Mouse (Mus musculus): ENCODE data around the gene Srpk3. TPM values are rescaled to one million over a fixed set of nuclear protein-coding genes. Genes with fewer than 3 reads are reported as not detected.

The Srpk3 gene
- polyA plus RNA-seq, 1 experiment, result 13.1 TPM

DNA sequence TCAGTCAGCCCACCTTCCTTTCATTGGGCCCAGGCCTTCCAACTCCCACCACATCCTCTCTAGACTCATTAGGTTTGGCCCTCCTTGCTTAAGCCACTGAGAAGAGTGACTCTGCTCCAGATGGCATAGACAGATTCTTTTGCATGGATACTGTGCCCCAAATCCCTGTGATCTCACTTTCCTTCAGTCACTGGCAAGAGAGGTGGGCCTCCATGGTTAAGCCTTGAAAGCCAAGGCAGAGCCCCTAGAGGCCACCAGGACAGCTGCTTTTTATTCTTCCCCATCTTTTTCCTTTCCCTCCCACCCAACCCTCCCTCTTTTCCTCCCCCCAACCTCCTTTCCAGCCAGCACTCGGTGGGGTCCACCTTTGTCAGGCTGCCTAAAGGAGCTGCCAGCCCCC is 19.3 kb downstream of the Srpk3 start:
- TF ChIP-seq POLR2A (IDR thresholded peaks at IDR 0.05; ENCODE audit: borderline replicate concordance, extremely low read depth, low read depth, low read length) (no peak), CTCF (IDR thresholded peaks at IDR 0.05; ENCODE audit: insufficient read depth, low read length) (no peak)
- WGBS, result 57% methylated on average over 1 of the region's 1 CpGs

DNA sequence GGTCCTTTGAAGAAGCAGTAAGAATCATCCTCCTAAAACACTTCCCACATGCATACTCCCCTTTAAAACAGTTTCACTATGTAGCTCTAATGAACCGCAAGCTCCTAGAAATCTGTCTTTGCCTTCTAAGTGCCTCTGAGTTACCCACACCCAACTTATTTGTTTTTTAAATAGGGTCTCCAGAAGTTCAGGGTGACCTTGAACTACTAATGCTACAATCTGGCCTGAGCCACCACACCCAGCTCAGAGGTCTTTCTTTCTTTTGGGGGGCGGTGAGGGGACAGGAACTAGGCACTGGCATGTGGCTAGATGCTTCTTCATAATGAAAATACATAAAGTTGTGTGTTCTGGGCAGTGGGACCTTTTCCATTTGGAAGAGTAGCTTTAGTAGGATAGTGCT is 23.3 kb downstream of the Srpk3 start:
- H3K4me1 ChIP-seq (ENCODE audit: control insufficient read depth, insufficient read depth, low read length), result no peaks in the 10 kb centered on the region
- DNase-seq, result no peak
- TF ChIP-seq CTCF (IDR thresholded peaks at IDR 0.05; ENCODE audit: insufficient read depth, low read length) (no peak), POLR2A (IDR thresholded peaks at IDR 0.05; ENCODE audit: borderline replicate concordance, extremely low read depth, low read depth, low read length) (no peak)
- no peak overlapping the region for H3K4me3 ChIP-seq (replicated peaks; ENCODE audit: extremely low read depth, low read depth, low read length)
- 90% methylated on average over 2 of the region's 2 CpGs for WGBS

More for the DNA sequence above, 19.3 kb downstream of the Srpk3 start:
- Histone ChIP-seq H3K4me3 (replicated peaks; ENCODE audit: extremely low read depth, low read depth, low read length) (no peak overlapping the region), H3K4me1 (ENCODE audit: control insufficient read depth, insufficient read depth, low read length) (no peaks in the 10 kb centered on the region)
- no peak for DNase-seq

DNA sequence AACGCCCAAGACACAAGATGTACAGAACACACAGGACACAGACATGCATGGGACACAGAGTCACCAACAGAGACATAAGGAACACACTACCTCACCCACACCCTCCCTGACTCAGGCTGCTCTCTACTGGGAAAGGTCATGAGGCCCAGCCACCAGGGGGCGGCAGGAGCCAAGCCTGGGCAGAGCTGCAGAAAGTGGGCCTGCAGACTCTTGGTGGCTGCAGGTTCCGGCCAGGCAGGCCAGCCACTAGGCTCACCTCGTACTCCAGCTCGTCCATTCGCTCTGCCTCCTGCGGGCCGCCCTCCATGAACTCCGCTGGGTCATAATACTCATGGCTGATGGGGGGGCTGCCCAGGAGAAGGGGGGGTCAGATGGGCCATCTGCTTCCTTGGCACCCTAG is 24.3 kb downstream of the Srpk3 start:
- 47% methylated on average over 9 of the region's 9 CpGs for WGBS
- no peak for TF ChIP-seq POLR2A (IDR thresholded peaks at IDR 0.05; ENCODE audit: borderline replicate concordance, extremely low read depth, low read depth, low read length)
- TF ChIP-seq CTCF (IDR thresholded peaks at IDR 0.05; ENCODE audit: insufficient read depth, low read length), result peak; percentile 60
- no peaks in the 10 kb centered on the region for H3K4me1 ChIP-seq (ENCODE audit: control insufficient read depth, insufficient read depth, low read length)
- peak; percentile 59 for DNase-seq
- H3K4me3 ChIP-seq (replicated peaks; ENCODE audit: extremely low read depth, low read depth, low read length), result no peak overlapping the region

DNA sequence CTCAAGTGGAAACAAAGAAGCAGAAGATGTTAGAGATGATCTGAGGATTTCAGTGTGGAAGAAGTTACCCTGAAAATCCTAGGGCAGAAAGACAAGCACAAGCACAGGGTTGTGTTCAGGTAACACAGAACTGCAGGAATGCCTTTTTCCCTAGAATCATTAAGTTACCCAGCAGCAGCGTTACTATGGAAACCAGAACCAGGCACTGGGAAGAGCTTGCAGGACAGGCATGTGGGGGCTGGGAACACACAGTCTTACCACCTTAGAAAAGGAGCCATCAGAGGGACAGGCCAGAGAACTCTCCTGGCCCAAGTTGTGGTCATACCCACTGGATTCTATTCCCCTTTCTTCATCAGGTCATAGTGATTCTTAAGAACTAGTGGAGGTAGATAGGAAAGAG is 31.6 kb downstream of the Srpk3 start:
- TF ChIP-seq CTCF (IDR thresholded peaks at IDR 0.05; ENCODE audit: insufficient read depth, low read length), result no peak
- TF ChIP-seq POLR2A (IDR thresholded peaks at IDR 0.05; ENCODE audit: borderline replicate concordance, extremely low read depth, low read depth, low read length), result no peak
- WGBS, result 70% methylated on average over 1 of the region's 1 CpGs
- Histone ChIP-seq H3K4me3 (replicated peaks; ENCODE audit: extremely low read depth, low read depth, low read length) (no peak overlapping the region), H3K4me1 (ENCODE audit: control insufficient read depth, insufficient read depth, low read length) (no peaks in the 10 kb centered on the region)
- no peak for DNase-seq

DNA sequence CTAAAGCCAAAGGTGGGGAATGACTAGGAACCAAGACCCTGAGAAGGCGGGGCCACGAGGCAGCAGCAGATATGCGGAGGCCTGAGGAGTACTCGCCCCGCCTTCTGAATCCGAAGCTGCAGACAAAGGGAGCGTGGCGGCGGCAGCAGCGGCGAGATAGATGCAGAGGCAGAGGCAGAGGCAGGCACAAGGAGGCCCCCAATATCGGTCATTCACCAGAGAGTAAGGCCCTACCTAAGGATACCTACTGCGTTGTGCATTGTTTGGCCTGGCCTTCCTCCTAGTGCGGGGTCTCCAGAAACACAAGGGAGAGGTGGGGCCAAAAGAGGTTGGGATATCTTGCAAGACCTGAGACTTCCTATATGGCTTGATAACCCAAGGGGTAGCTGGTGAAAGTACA is 40.9 kb downstream of the Srpk3 start:
- 27% methylated on average over 14 of the region's 14 CpGs for WGBS

DNA sequence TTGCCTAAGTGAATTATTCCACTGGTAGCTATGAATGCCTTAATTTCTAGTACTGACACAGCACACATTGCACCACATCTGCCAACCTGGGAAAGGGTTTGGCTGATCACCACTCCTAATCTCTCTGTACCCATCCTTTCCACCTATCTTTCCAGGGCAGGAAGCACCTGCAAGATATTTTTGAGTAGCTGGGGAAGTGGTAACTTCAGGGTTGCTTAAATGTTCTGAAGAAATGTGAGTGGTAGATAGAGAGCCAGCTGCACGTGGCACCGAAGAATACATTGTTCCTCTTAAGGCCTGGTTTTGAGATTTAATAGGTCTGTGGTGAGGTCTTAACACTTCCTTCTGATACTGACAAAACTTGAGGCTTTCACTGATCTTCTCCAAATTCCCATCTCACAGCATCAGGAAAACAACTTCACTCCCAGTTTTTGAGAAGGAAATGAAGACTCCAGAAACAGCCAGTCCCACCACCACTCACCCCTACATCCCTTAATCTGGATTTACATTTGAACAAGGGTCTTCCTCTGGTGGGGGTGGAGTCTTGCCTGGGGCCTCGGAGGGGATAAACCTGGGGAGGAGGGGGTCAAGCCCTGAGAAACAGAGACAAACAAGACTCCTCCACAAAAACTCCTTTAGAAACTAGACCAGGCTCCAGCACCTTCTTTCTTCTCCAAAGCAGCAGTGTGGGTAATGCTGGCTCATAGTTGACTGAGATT is 42.5 kb downstream of the Srpk3 start:
- Histone ChIP-seq H3K4me3 (replicated peaks; ENCODE audit: extremely low read depth, low read depth, low read length) (no peak overlapping the region), H3K4me1 (ENCODE audit: control insufficient read depth, insufficient read depth, low read length) (no peaks in the 10 kb centered on the region)
- no peak for DNase-seq
- TF ChIP-seq POLR2A (IDR thresholded peaks at IDR 0.05; ENCODE audit: borderline replicate concordance, extremely low read depth, low read depth, low read length) (no peak), CTCF (IDR thresholded peaks at IDR 0.05; ENCODE audit: insufficient read depth, low read length) (no peak)
- WGBS, result 48% methylated on average over 3 of the region's 3 CpGs

More for the DNA sequence above, 40.9 kb downstream of the Srpk3 start:
- H3K4me1 ChIP-seq (ENCODE audit: control insufficient read depth, insufficient read depth, low read length), result no peaks in the 10 kb centered on the region
- no peak overlapping the region for H3K4me3 ChIP-seq (replicated peaks; ENCODE audit: extremely low read depth, low read depth, low read length)
- DNase-seq, result no peak
- TF ChIP-seq CTCF (IDR thresholded peaks at IDR 0.05; ENCODE audit: insufficient read depth, low read length) (no peak), POLR2A (IDR thresholded peaks at IDR 0.05; ENCODE audit: borderline replicate concordance, extremely low read depth, low read depth, low read length) (no peak)

DNA sequence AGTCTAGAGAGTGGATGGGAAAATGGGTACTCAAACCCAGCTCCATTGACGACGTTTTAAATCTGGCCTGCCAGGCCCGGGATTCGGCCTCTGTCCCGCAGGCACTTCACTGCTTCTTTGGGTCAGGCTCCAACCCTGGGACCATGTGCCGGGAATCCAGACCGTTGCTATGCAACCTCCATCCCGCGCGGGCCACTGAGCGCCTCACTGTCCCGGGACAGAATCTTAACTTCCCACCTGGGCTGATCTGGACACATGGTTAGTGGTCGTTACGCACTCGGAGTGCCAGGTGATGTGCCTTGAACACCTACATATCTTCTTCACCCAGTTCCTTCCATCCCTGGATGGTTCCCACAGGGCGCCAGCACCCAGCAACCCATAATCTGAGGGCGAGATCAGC is 49.5 kb downstream of the Srpk3 start:
- DNase-seq, result no peak
- no peak overlapping the region for H3K4me3 ChIP-seq (replicated peaks; ENCODE audit: extremely low read depth, low read depth, low read length)
- WGBS, result 25% methylated on average over 17 of the region's 17 CpGs
- H3K4me1 ChIP-seq (ENCODE audit: control insufficient read depth, insufficient read depth, low read length), result no peaks in the 10 kb centered on the region; the same call in 1 of the 2 replicates
- TF ChIP-seq POLR2A (IDR thresholded peaks at IDR 0.05; ENCODE audit: borderline replicate concordance, extremely low read depth, low read depth, low read length) (no peak), CTCF (IDR thresholded peaks at IDR 0.05; ENCODE audit: insufficient read depth, low read length) (no peak)

DNA sequence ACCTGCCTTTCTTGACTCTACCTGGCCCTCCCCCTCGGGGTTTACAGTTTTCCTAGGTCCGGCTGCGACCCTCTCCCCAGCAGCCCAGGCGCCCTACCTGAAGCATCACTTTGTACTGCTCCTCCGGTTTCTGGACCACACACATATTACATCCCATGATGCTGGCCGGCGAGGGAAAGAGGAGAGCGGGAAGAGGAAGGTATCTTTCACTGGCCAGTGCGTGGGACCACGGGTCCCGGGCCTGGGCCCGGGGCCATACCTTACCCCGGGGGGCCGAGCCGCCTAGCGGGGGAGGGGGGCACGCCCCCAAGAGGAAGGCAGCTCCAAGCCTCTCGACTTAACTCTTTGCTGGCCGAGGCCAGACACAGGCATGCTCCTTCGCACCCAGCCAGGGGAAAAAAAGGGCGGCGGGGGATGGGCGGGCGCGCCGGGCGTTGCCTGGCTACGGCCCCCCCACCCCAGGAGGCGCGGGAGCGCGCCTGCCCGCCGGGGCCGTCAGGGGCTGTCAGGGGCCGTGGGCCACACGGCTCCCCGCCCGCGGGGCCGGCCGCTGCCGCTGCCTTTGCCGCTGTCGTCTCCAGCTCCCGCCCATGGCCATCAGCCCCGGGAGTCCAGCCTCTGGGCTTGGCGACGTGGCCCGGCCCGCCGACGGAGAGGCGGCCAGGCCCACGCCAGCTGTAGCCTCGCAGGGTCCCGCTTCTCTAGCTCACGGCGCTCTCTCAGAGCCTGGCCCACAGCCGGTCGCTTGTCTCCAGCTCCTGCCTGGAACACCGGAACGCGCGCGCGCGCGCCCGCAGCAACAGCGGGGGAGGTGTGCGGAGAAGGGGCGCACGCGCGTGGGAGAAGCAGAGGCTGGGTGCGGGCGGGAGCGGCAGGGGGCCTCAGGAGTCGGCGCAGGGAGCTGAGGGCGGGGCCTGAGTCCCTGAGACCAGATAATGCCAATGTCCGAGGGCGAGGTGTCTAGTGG is 50.3 kb downstream of the Srpk3 start, which contains the start of gene Pdzd4:
Pdzd4 (minus strand) TSS at position 785 of the 967 bp plus-strand sequence.
- WGBS, result 24% methylated on average over 80 of the region's 84 CpGs

More for the DNA sequence above, 50.3 kb downstream of the Srpk3 start, which contains the start of gene Pdzd4:
- no peak for TF ChIP-seq CTCF (IDR thresholded peaks at IDR 0.05; ENCODE audit: insufficient read depth, low read length)
- no peak for TF ChIP-seq POLR2A (IDR thresholded peaks at IDR 0.05; ENCODE audit: borderline replicate concordance, extremely low read depth, low read depth, low read length)
- peak; percentile 20 for DNase-seq
- Histone ChIP-seq H3K4me3 (replicated peaks; ENCODE audit: extremely low read depth, low read depth, low read length) (peak within 1 kb of the TSS; percentile 47), H3K4me1 (ENCODE audit: control insufficient read depth, insufficient read depth, low read length) (no peaks in the 10 kb centered on the region; the same call in 1 of the 2 replicates)

Other genes with a start within 250 kb of the Srpk3 start
- gene Dusp9, start 135.0 kb upstream of the Srpk3 start, polyA plus RNA-seq (2012; rRNA removed), result 1.3 and 1.4 TPM in 2 replicates
- gene Pnck, start 114.3 kb upstream of the Srpk3 start, polyA plus RNA-seq (2012; rRNA removed), result 5.1 and 6.1 TPM in 2 replicates
- 47.8 and 59.1 TPM in 2 replicates for gene Slc6a8, start 101.3 kb upstream of the Srpk3 start, polyA plus RNA-seq (2012; rRNA removed)
- 39.7 and 71.0 TPM in 2 replicates for gene Bcap31, start 58.2 kb upstream of the Srpk3 start, polyA plus RNA-seq (2012; rRNA removed)
- 49.9 and 53.6 TPM in 2 replicates for gene Abcd1, start 57.8 kb upstream of the Srpk3 start, polyA plus RNA-seq (2012; rRNA removed)
- gene Plxnb3, start 17.3 kb upstream of the Srpk3 start, polyA plus RNA-seq (2012; rRNA removed), result 1.3 and 1.4 TPM in 2 replicates
- gene Idh3g, start 12.5 kb downstream of the Srpk3 start, polyA plus RNA-seq (2012; rRNA removed), result 144 and 247 TPM in 2 replicates
- 153 and 171 TPM in 2 replicates for gene Ssr4, start 12.6 kb downstream of the Srpk3 start, polyA plus RNA-seq (2012; rRNA removed)
- 2.1 and 2.2 TPM in 2 replicates for gene Pdzd4, start 50.6 kb downstream of the Srpk3 start, polyA plus RNA-seq (2012; rRNA removed)
- gene Avpr2, start 117.7 kb downstream of the Srpk3 start, polyA plus RNA-seq (2012; rRNA removed), result not detected in 2 replicates
- gene L1cam, start 121.7 kb downstream of the Srpk3 start, polyA plus RNA-seq (2012; rRNA removed), result 6.6 and 9.4 TPM in 2 replicates
- gene Arhgap4, start 147.5 kb downstream of the Srpk3 start, polyA plus RNA-seq (2012; rRNA removed), result 27.8 and 39.0 TPM in 2 replicates
- 33.3 and 42.6 TPM in 2 replicates for gene Naa10, start 147.5 kb downstream of the Srpk3 start, polyA plus RNA-seq (2012; rRNA removed)
- 37.5 and 42.3 TPM in 2 replicates for gene Renbp, start 156.4 kb downstream of the Srpk3 start, polyA plus RNA-seq (2012; rRNA removed)
- gene Hcfc1, start 192.0 kb downstream of the Srpk3 start, polyA plus RNA-seq (2012; rRNA removed), result 61.4 and 62.6 TPM in 2 replicates
- 152 and 177 TPM in 2 replicates for gene Irak1, start 249.5 kb downstream of the Srpk3 start, polyA plus RNA-seq (2012; rRNA removed)